Mouse (Mus musculus) embryonic fibroblast, embryonic 13.5 days (primary cell): ENCODE measurements at regions not wholly inside any gene's neighbourhood (a gene's known extent, or its start where the extent isn't known, plus 50 kb on each side); places are given as distances from the start of the nearest gene placed in this dataset.

ENCODE experiments used
- CTCF ChIP-seq: IDR thresholded peaks from 2 replicates; pipeline ENCODE4 v1.5.1; 2011; ENCODE audit warnings: mild to moderate bottlenecking, control low read depth, low read length, moderate library complexity, borderline replicate concordance; ENCODE audit not compliant: insufficient read depth
- POLR2A ChIP-seq: IDR thresholded peaks from 2 replicates; pipeline ENCODE4 v1.6.1; 2011; ENCODE audit warnings: low read depth, mild to moderate bottlenecking, control low read depth, low read length, moderate library complexity

- TF ChIP-seq POLR2A (no peak), CTCF (no peak)
These were observed 110.3 kb upstream of the Egflam start for GRCm38 (mm10) chr15:7508535-7508934.
